8 mouse cellular contexts compared by ENCODE assay signal in genomic region chr13:110062835-110063411, GRCm38 (mm10).
DNase-seq lines count a peak whose midpoint lies in the region; ATAC-seq and TF ChIP-seq lines count a peak whose summit lies in the region.

No protein-coding gene starts in this region.

- ATAC-seq in embryonic facial prominence, embryonic 12.5 days (ENCODE audit: insufficient number of reproducible peaks, insufficient read depth, low FRiP score, low TSS enrichment): peak; percentile 80; the same call in 1 of the 2 replicates
- peak; percentile 52; the same call in 1 of the 2 replicates for ATAC-seq in heart, embryonic 11.5 days (replicated peaks; ENCODE audit: insufficient number of reproducible peaks, low FRiP score, low TSS enrichment)
- peak; percentile 92 for ATAC-seq in kidney, embryonic 14.5 days (ENCODE audit: low FRiP score, low TSS enrichment)
- peak; percentile 90 for ATAC-seq in limb, embryonic 13.5 days (ENCODE audit: low FRiP score, low read depth)

- no peaks in the 10 kb centered on the region for H3K36me3 ChIP-seq in E14TG2a.4 (ENCODE audit: insufficient read depth, low read length)
- H3K36me3 ChIP-seq in embryonic facial prominence, embryonic 12.5 days: no peaks in the 10 kb centered on the region
- no peaks in the 10 kb centered on the region for H3K36me3 ChIP-seq in heart, embryonic 11.5 days (ENCODE audit: control insufficient read depth, insufficient read depth, low read length)
- no peaks in the 10 kb centered on the region for H3K36me3 ChIP-seq in kidney, embryonic 14.5 days (ENCODE audit: control insufficient read depth, insufficient read depth, low read length)
- H3K36me3 ChIP-seq in limb, embryonic 13.5 days: no peaks in the 10 kb centered on the region
- no peaks in the 10 kb centered on the region for H3K36me3 ChIP-seq in myocyte (ENCODE audit: control insufficient read depth, insufficient read depth)

- WGBS in embryonic facial prominence, embryonic 12.5 days: 21% methylated on average over 9 of the region's 9 CpGs
- WGBS in heart, embryonic 11.5 days (ENCODE audit: insufficient replicate concordance): 28% methylated on average over 9 of the region's 9 CpGs
- WGBS in kidney, embryonic 14.5 days: 33% methylated on average over 9 of the region's 9 CpGs
- WGBS in limb, embryonic 13.5 days: 16% methylated on average over 9 of the region's 9 CpGs

- no peaks in the 10 kb centered on the region for H3K4me1 ChIP-seq in E14TG2a.4 (replicated peaks; ENCODE audit: low read depth, low read length)
- H3K4me1 ChIP-seq in embryonic facial prominence, embryonic 12.5 days: no peaks in the 10 kb centered on the region
- no peaks in the 10 kb centered on the region for H3K4me1 ChIP-seq in heart, embryonic 11.5 days (ENCODE audit: control insufficient read depth, insufficient read depth, low read length)
- H3K4me1 ChIP-seq in kidney, embryonic 14.5 days (ENCODE audit: control insufficient read depth, insufficient read depth, low read length): no peaks in the 10 kb centered on the region
- H3K4me1 ChIP-seq in limb, embryonic 13.5 days: peaks cover 5% of the 10 kb centered on the region

- H3K9ac ChIP-seq in embryonic facial prominence, embryonic 12.5 days: no peak overlapping the region
- H3K9ac ChIP-seq in heart, embryonic 11.5 days (ENCODE audit: low read depth, low read length): no peak overlapping the region
- H3K9ac ChIP-seq in kidney, embryonic 14.5 days (ENCODE audit: low read depth, low read length): no peak overlapping the region
- H3K9ac ChIP-seq in limb, embryonic 13.5 days: no peak overlapping the region

- no peaks in the 10 kb centered on the region for H3K27me3 ChIP-seq in E14TG2a.4 (ENCODE audit: insufficient read depth, low read length)
- no peaks in the 10 kb centered on the region for H3K27me3 ChIP-seq in embryonic facial prominence, embryonic 12.5 days
- no peaks in the 10 kb centered on the region for H3K27me3 ChIP-seq in heart, embryonic 11.5 days (ENCODE audit: control insufficient read depth, insufficient read depth, low read length)
- H3K27me3 ChIP-seq in kidney, embryonic 14.5 days (ENCODE audit: control insufficient read depth, insufficient read depth, low read length): no peaks in the 10 kb centered on the region
- H3K27me3 ChIP-seq in limb, embryonic 13.5 days: no peaks in the 10 kb centered on the region
- H3K27me3 ChIP-seq in myocyte (ENCODE audit: control insufficient read depth, insufficient read depth, insufficient read length): no peaks in the 10 kb centered on the region

- H3ac ChIP-seq in myocyte (ENCODE audit: control insufficient read depth, insufficient read length): no peak overlapping the region

- H3K79me2 ChIP-seq in myocyte (ENCODE audit: control insufficient read depth, insufficient read depth): no peaks in the 10 kb centered on the region

- H3K27ac ChIP-seq in embryonic facial prominence, embryonic 12.5 days: no peak overlapping the region
- no peak overlapping the region for H3K27ac ChIP-seq in heart, embryonic 11.5 days (ENCODE audit: low read depth, low read length)
- no peak overlapping the region for H3K27ac ChIP-seq in kidney, embryonic 14.5 days (ENCODE audit: low read depth, low read length)
- H3K27ac ChIP-seq in limb, embryonic 13.5 days: no peak overlapping the region

- peak; percentile 78 for TF ChIP-seq CTCF in E14TG2a.4 (conservative IDR thresholded peaks at IDR 0.05; ENCODE audit: low read length)

- peak overlapping the region; percentile 21; the same call in 1 of the 2 replicates for H3K4me2 ChIP-seq in embryonic facial prominence, embryonic 12.5 days (replicated peaks)
- no peak overlapping the region for H3K4me2 ChIP-seq in heart, embryonic 11.5 days
- no peak overlapping the region for H3K4me2 ChIP-seq in kidney, embryonic 14.5 days (replicated peaks; ENCODE audit: low read depth, low read length)
- H3K4me2 ChIP-seq in limb, embryonic 13.5 days (replicated peaks): peak overlapping the region; percentile 36
- peak overlapping the region; percentile 92 for H3K4me2 ChIP-seq in myocyte (ENCODE audit: low read depth)

- TF ChIP-seq POLR2A in myocyte (IDR thresholded peaks at IDR 0.05; ENCODE audit: insufficient read length, low read depth): no peak

- peak; percentile 48 to 70 for DNase-seq in adrenal gland, postnatal 36 days
- peak; percentile 61 for DNase-seq in thymus, postnatal 0 days (ENCODE audit: low spot score)

- H3K4me3 ChIP-seq in E14TG2a.4 (replicated peaks; ENCODE audit: low read length): no peak overlapping the region
- H3K4me3 ChIP-seq in embryonic facial prominence, embryonic 12.5 days: no peak overlapping the region
- no peak overlapping the region for H3K4me3 ChIP-seq in heart, embryonic 11.5 days (ENCODE audit: low read depth, low read length)
- no peak overlapping the region for H3K4me3 ChIP-seq in kidney, embryonic 14.5 days (ENCODE audit: low read length)
- no peak overlapping the region for H3K4me3 ChIP-seq in limb, embryonic 13.5 days
- H3K4me3 ChIP-seq in myocyte: no peak overlapping the region

- peaks cover 14% of the 10 kb centered on the region for H3K9me3 ChIP-seq in E14TG2a.4 (ENCODE audit: low read length)
- H3K9me3 ChIP-seq in embryonic facial prominence, embryonic 12.5 days: no peaks in the 10 kb centered on the region
- no peaks in the 10 kb centered on the region for H3K9me3 ChIP-seq in heart, embryonic 11.5 days (replicated peaks; ENCODE audit: control insufficient read depth, low read length)
- no peaks in the 10 kb centered on the region for H3K9me3 ChIP-seq in kidney, embryonic 14.5 days (ENCODE audit: control insufficient read depth, low read length)
- H3K9me3 ChIP-seq in limb, embryonic 13.5 days: no peaks in the 10 kb centered on the region

TF ChIP-seq in myocyte, 11 proteins besides CTCF, POLR2A, EP300 and RAD21:
- peak; percentile 22 for TF ChIP-seq USF1 (IDR thresholded peaks at IDR 0.05; ENCODE audit: low read depth)
- no peak for TF ChIP-seq E2F4 (IDR thresholded peaks at IDR 0.05; ENCODE audit: insufficient read depth)
- TF ChIP-seq TCF3 (IDR thresholded peaks at IDR 0.05; ENCODE audit: insufficient read length, low read depth): no peak
- TF ChIP-seq MYOG (IDR thresholded peaks at IDR 0.05; ENCODE audit: control insufficient read depth in 1 of 3, insufficient read depth in 1 of 3, insufficient read length in 2 of 3, low read depth in 2 of 3): no peak
- TF ChIP-seq REST (IDR thresholded peaks at IDR 0.05; ENCODE audit: insufficient read depth, insufficient read length): no peak
- no peak for TF ChIP-seq TCF12 (IDR thresholded peaks at IDR 0.05; ENCODE audit: insufficient read depth, poor library complexity, severe bottlenecking)
- TF ChIP-seq MAX (IDR thresholded peaks at IDR 0.05; ENCODE audit: low read depth): no peak
- no peak for TF ChIP-seq SRF (IDR thresholded peaks at IDR 0.05; ENCODE audit: control insufficient read depth, insufficient read length, low read depth)
- no peak for TF ChIP-seq POLR2AphosphoS2 (IDR thresholded peaks at IDR 0.05; ENCODE audit: insufficient read length, low read depth)
- TF ChIP-seq MYOD1 (IDR thresholded peaks at IDR 0.05; ENCODE audit: control insufficient read depth in 1 of 3, insufficient read length in 2 of 3, low read depth in 2 of 3): peak in 2 of 3 experiments; percentile 89 to 93
- TF ChIP-seq CEBPB (IDR thresholded peaks at IDR 0.05; ENCODE audit: insufficient read depth, poor library complexity, severe bottlenecking): 0 out of 2 replicates have a peak, but pooled peaks have one; percentile 23

Comparison
In these comparisons a context has a peak if more than half of its experiments do, and no peak if none do; other contexts are left out.
1. H3K4me2 ChIP-seq: peak in embryonic facial prominence, embryonic 12.5 days (single experiment), limb, embryonic 13.5 days (single experiment) and myocyte (single experiment); none in heart, embryonic 11.5 days (single experiment) and kidney, embryonic 14.5 days (single experiment).
2. Peak in every context shown above with its lines, with median percentiles within 50 percentile points of each other: ATAC-seq.